Mouse (Mus musculus) kidney, embryonic 14.5 days (tissue): ENCODE results near the gene Klhdc8b. TPM values are rescaled to one million over a fixed set of nuclear protein-coding genes. Genes with fewer than 3 reads are reported as not detected.

ENCODE experiments used
- ATAC-seq: fragments of 200-750 bp; cut with Nextera tagmentation; 2 replicates; pipeline ENCODE4 v1.8.0; 2017; ENCODE audit warnings: moderate number of reproducible peaks, mild to moderate bottlenecking, moderate TSS enrichment, moderate library complexity; ENCODE audit not compliant: low FRiP score, low TSS enrichment
- H3K27ac ChIP-seq: fragments of 300-500 bp; sonication (generic); 2 replicates; pipeline ENCODE4 v1.5.1; 2014; ENCODE audit warnings: low read depth, mild to moderate bottlenecking, low read length, moderate library complexity, mixed read lengths
- H3K27me3 ChIP-seq: fragments of 300-500 bp; sonication (generic); 2 replicates; pipeline ENCODE4 v1.6.1; 2014; ENCODE audit warnings: mild to moderate bottlenecking, low read length; ENCODE audit not compliant: control insufficient read depth, insufficient read depth
- H3K36me3 ChIP-seq: fragments of 300-500 bp; sonication (generic); 2 replicates; pipeline ENCODE4 v1.6.1; 2014; ENCODE audit warnings: low read length, mixed read lengths; ENCODE audit not compliant: control insufficient read depth, insufficient read depth
- H3K4me1 ChIP-seq: fragments of 300-500 bp; sonication (generic); 2 replicates; pipeline ENCODE4 v1.6.1; 2014; ENCODE audit warnings: low read length, mixed read lengths; ENCODE audit not compliant: control insufficient read depth, insufficient read depth
- H3K4me2 ChIP-seq: fragments of 300-500 bp; sonication (generic); replicated peaks from 2 replicates; pipeline ENCODE4 v1.6.1; 2014; ENCODE audit warnings: low read depth, mild to moderate bottlenecking, low read length
- H3K4me3 ChIP-seq: fragments of 300-500 bp; sonication (generic); 2 replicates; pipeline ENCODE4 v1.5.1; 2014; ENCODE audit warnings: mild to moderate bottlenecking, low read length
- H3K9ac ChIP-seq: fragments of 300-500 bp; sonication (generic); 2 replicates; pipeline ENCODE4 v1.6.1; 2014; ENCODE audit warnings: low read depth, mild to moderate bottlenecking, low read length, moderate library complexity
- H3K9me3 ChIP-seq: fragments of 300-500 bp; sonication (generic); 2 replicates; pipeline ENCODE4 v1.6.1; 2016; ENCODE audit warnings: low read length; ENCODE audit not compliant: control insufficient read depth
- WGBS: fragments of 180-500 bp; shearing (Covaris S2); extraction: QIAGEN DNeasy Blood & Tissue Kit; methylation state at CpG from one replicate; pipeline ENCODE4 v1.1.7; 2014; 5-methylcytosine and 5-hydroxymethylcytosine counted together
- polyA plus RNA-seq: library from polyadenylated mRNA; unstranded; fragments of >200 nt; fragmentation: Nextera tagmentation; extraction: Ambion mirVana; gene quantifications from 2 replicates; pipeline ENCODE4 v1.2.1, GENCODE M21; 2014

Klhdc8b gene
- polyA plus RNA-seq, 1 experiment from 2014 or later = 21.6 TPM

GRCm38 (mm10) chr9:108492043-108492750 is 30.8 kb upstream of the Klhdc8b start:
- Histone ChIP-seq H3K4me3 (peak overlapping the region; percentile 98), H3K27me3 (no peaks in the 10 kb centered on the region), H3K4me1 (peaks cover 11% of the 10 kb centered on the region), H3K4me2 (peak overlapping the region; percentile 86), H3K27ac (no peak overlapping the region; the same call in 1 of the 2 replicates), H3K36me3 (peaks cover 77% of the 10 kb centered on the region), H3K9ac (peak overlapping the region; percentile 97; the same call in 1 of the 2 replicates), H3K9me3 (no peaks in the 10 kb centered on the region)
- 84% methylated on average over 16 of the region's 16 CpGs for WGBS
- ATAC-seq = no peak

GRCm38 (mm10) chr9:108491286-108491580 is 29.9 kb upstream of the Klhdc8b start:
- Histone ChIP-seq H3K9ac (peak overlapping the region; percentile 97), H3K9me3 (no peaks in the 10 kb centered on the region), H3K4me2 (peak overlapping the region; percentile 86), H3K4me3 (peak overlapping the region; percentile 98), H3K27me3 (no peaks in the 10 kb centered on the region), H3K27ac (peak overlapping the region; percentile 97), H3K4me1 (peaks cover 11% of the 10 kb centered on the region), H3K36me3 (peaks cover 77% of the 10 kb centered on the region)
- ATAC-seq = no peak
- WGBS = 5% methylated on average over 12 of the region's 12 CpGs

GRCm38 (mm10) chr9:108490559-108491285 is 29.3 kb upstream of the Klhdc8b start, which contains the start of gene Usp19:
Gene Usp19 (plus strand): TSS chr9:108490602.
- Histone ChIP-seq H3K4me2 (peak within 1 kb of the TSS; percentile 86), H3K9me3 (no peaks in the 10 kb centered on the region), H3K4me3 (peak within 1 kb of the TSS; percentile 98), H3K27me3 (no peaks in the 10 kb centered on the region), H3K4me1 (peaks cover 11% of the 10 kb centered on the region), H3K27ac (peak within 1 kb of the TSS; percentile 97), H3K36me3 (peaks cover 77% of the 10 kb centered on the region), H3K9ac (peak within 1 kb of the TSS; percentile 97)
- WGBS = under 1% methylated on average over 69 of the region's 69 CpGs
- ATAC-seq = peak; percentile 95

- peak overlapping the region; percentile 98 for H3K4me3 ChIP-seq
- H3K4me1 ChIP-seq = peaks cover 11% of the 10 kb centered on the region
- peak overlapping the region; percentile 97 for H3K9ac ChIP-seq
- peaks cover 78% of the 10 kb centered on the region for H3K36me3 ChIP-seq
- no peaks in the 10 kb centered on the region for H3K9me3 ChIP-seq
- WGBS = 62% methylated on average over 26 of the region's 26 CpGs
- H3K4me2 ChIP-seq = peak overlapping the region; percentile 86
- ATAC-seq = peak; percentile 22
- H3K27ac ChIP-seq = peak overlapping the region; percentile 97
- no peaks in the 10 kb centered on the region for H3K27me3 ChIP-seq
Measured at GRCm38 (mm10) chr9:108489702-108490558, 28.5 kb upstream of the Klhdc8b start.

- H3K9ac ChIP-seq = no peak overlapping the region; the same call in 1 of the 2 replicates
- no peak overlapping the region for H3K4me3 ChIP-seq
- no peaks in the 10 kb centered on the region for H3K9me3 ChIP-seq
- no peak overlapping the region for H3K4me2 ChIP-seq
- peaks cover 76% of the 10 kb centered on the region for H3K36me3 ChIP-seq
- peak overlapping the region; percentile 97; the same call in 1 of the 2 replicates for H3K27ac ChIP-seq
- H3K27me3 ChIP-seq = no peaks in the 10 kb centered on the region
- no peak for ATAC-seq
- peaks cover 11% of the 10 kb centered on the region for H3K4me1 ChIP-seq
- WGBS = 96% methylated on average over 20 of the region's 20 CpGs
Measured at GRCm38 (mm10) chr9:108489215-108489614, 27.8 kb upstream of the Klhdc8b start.

- Histone ChIP-seq H3K36me3 (peaks cover 76% of the 10 kb centered on the region), H3K4me2 (no peak overlapping the region), H3K27me3 (no peaks in the 10 kb centered on the region), H3K4me1 (peaks cover 11% of the 10 kb centered on the region), H3K4me3 (no peak overlapping the region), H3K9me3 (no peaks in the 10 kb centered on the region), H3K27ac (no peak overlapping the region), H3K9ac (no peak overlapping the region)
- 95% methylated on average over 17 of the region's 17 CpGs for WGBS
- no peak for ATAC-seq
Measured at GRCm38 (mm10) chr9:108488403-108488802, 27.0 kb upstream of the Klhdc8b start.

GRCm38 (mm10) chr9:108486973-108487530 is 25.7 kb upstream of the Klhdc8b start:
- Histone ChIP-seq H3K4me1 (peaks cover 4% of the 10 kb centered on the region), H3K9me3 (no peaks in the 10 kb centered on the region), H3K4me2 (no peak overlapping the region), H3K27me3 (no peaks in the 10 kb centered on the region), H3K36me3 (peaks cover 76% of the 10 kb centered on the region), H3K27ac (no peak overlapping the region), H3K4me3 (no peak overlapping the region), H3K9ac (no peak overlapping the region)
- 95% methylated on average over 8 of the region's 8 CpGs for WGBS
- no peak for ATAC-seq

- Histone ChIP-seq H3K9me3 (no peaks in the 10 kb centered on the region), H3K27ac (no peak overlapping the region), H3K9ac (no peak overlapping the region), H3K27me3 (no peaks in the 10 kb centered on the region), H3K4me3 (no peak overlapping the region), H3K4me1 (peaks cover 7% of the 10 kb centered on the region), H3K36me3 (peaks cover 82% of the 10 kb centered on the region), H3K4me2 (no peak overlapping the region)
- ATAC-seq = no peak
- 96% methylated on average over 19 of the region's 19 CpGs for WGBS
Measured at GRCm38 (mm10) chr9:108485301-108485875, 24.0 kb upstream of the Klhdc8b start.
